Mouse (Mus musculus): ENCODE data around the gene P3h4. TPM values are rescaled to one million over a fixed set of nuclear protein-coding genes. Genes with fewer than 3 reads are reported as not detected.

The P3h4 gene
- total RNA-seq, 2 experiments from 2014 or later, result not detected

- ATAC-seq (replicated peaks; ENCODE audit: poor library complexity, severe bottlenecking), result no peak
These were observed 20.1 kb downstream of the P3h4 start for GRCm38 (mm10) chr11:100394353-100395074.

DNA sequence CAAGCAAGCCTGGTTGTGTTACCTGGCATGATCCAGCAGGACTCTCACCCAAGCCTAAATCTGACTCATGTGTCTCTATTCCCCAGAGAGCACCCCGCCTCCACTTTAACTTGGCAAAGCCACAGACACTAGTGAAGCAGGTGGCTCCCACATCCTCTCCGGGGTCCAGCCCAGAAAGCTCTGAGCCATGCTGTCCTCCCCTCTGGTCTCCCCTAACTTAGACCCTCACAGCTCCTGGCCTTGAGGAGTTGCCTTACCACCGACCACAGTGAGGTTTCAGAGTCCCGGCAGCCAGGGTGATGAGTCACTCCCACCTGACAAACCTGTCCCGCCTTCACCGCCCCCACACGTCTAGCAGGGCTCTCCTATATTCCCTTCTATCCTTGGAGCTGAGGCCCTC lies 20.9 kb downstream of the P3h4 start:
- ATAC-seq (replicated peaks; ENCODE audit: poor library complexity, severe bottlenecking), result no peak

DNA sequence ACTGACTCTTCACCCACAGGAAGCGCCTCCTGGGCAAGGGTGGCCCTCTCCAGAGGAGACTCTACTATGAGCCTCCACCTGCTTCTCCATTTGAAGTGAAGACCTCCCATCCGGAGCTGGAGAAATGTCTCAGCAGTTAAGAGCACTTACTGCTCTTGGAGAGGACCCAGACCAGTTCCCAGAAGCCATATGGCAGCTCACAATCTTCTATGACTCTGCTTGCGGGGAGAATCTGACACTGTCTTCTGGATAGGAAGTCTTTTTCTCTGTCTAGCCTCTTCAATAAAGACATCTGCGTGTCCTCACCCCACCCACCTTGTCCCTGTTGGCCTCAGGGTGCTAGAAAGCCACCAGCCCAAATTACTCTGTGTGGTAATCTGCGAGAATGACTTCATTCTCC lies 21.7 kb downstream of the P3h4 start:
- no peak for ATAC-seq (replicated peaks; ENCODE audit: poor library complexity, severe bottlenecking)

- no peak for ATAC-seq (replicated peaks; ENCODE audit: poor library complexity, severe bottlenecking)
These were observed 22.7 kb downstream of the P3h4 start for GRCm38 (mm10) chr11:100391884-100392345.

- no peak for ATAC-seq (replicated peaks; ENCODE audit: poor library complexity, severe bottlenecking)
These were observed 23.4 kb downstream of the P3h4 start for GRCm38 (mm10) chr11:100391081-100391883.

- ATAC-seq (replicated peaks; ENCODE audit: poor library complexity, severe bottlenecking), result no peak
These were observed 24.6 kb downstream of the P3h4 start for GRCm38 (mm10) chr11:100389931-100390445.

DNA sequence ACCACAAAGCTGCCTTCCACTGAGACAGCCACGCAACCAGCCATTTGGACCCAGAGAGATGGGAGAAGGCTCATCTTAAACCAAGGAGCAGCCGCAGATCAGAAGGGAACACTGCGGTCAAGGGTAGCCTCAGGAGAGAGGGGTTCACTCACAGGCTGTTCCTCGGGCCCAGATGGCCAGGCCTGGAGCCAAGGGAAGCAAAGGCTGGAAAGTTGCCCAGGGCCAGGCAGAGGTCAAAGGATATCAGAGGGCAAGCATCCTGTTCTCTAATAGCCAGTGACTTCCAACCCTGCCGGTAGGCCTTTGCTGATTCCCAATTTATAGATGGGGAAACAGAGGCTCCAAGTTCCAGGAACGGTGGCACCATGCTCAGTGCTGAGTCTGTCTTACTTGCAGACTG lies 26.0 kb downstream of the P3h4 start:
- no peak for ATAC-seq (replicated peaks; ENCODE audit: poor library complexity, severe bottlenecking)

DNA sequence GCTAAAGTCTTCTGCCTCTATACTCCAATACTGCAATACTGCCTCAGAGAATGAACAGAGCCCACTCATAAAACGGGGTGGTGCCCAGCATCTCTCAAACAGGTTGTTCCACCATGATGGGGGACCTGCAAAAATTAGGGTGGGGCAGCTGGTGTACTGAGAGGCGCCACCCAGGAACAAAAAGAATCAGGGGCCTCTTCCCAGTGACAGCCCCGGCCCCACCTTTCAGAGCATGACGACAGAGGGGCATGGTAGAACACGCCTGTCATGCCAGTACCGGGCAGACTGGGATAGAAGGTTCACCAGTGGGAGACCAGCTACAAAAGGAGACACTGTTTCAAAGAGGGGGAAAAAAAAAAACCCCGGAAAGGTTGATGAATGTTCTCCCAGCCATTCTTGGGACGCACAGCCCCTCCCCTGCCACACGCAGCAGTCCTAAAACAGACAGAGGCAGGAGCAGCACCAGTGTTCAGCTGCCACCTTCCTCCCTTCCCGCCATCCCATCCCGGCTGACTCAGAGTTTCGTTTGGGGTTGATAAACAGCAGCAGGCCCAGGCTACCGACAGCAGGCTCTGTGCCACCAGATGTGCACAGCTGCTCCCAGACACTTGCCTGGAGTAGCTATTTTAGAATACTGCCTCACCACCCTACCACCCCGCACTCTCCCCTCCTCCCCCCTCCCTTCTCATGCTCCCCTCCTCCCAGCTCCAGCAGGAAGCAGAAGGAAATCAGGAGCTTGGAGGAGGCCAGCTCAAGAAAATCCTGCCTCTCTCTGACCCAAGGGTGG lies 26.9 kb downstream of the P3h4 start:
- no peak for ATAC-seq (replicated peaks; ENCODE audit: poor library complexity, severe bottlenecking)

DNA sequence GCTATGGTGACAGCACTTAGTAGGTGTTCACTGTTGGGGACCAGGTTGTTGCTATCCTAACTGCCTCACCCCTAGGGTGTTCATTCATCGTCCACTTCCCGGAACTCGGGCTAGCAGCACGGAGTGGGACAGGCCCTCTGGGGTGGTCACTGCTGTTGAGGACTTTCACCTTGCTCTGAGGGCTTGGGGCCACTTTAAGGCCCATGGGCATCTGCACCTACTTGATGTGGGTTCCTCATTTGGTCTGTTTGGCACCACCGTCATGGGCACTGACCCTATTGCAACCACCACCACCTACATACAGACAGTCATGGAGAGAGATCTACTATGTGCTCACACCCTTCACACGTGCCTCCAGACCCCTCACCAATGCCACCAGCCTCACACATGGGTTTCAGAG lies 27.5 kb downstream of the P3h4 start:
- ATAC-seq (replicated peaks; ENCODE audit: poor library complexity, severe bottlenecking), result no peak

- no peak for ATAC-seq (replicated peaks; ENCODE audit: poor library complexity, severe bottlenecking)
These were observed 28.1 kb downstream of the P3h4 start for GRCm38 (mm10) chr11:100386586-100386985.

- no peak for ATAC-seq (replicated peaks; ENCODE audit: poor library complexity, severe bottlenecking)
These were observed 29.6 kb downstream of the P3h4 start for GRCm38 (mm10) chr11:100385016-100385415.

- ATAC-seq (replicated peaks; ENCODE audit: poor library complexity, severe bottlenecking), result no peak
These were observed 32.0 kb downstream of the P3h4 start for GRCm38 (mm10) chr11:100382682-100383081.

- no peak for ATAC-seq (replicated peaks; ENCODE audit: poor library complexity, severe bottlenecking)
These were observed 35.3 kb downstream of the P3h4 start for GRCm38 (mm10) chr11:100379311-100379710.

- ATAC-seq (replicated peaks; ENCODE audit: poor library complexity, severe bottlenecking), result peak; percentile 68
These were observed 36.2 kb downstream of the P3h4 start for GRCm38 (mm10) chr11:100378446-100378845.

DNA sequence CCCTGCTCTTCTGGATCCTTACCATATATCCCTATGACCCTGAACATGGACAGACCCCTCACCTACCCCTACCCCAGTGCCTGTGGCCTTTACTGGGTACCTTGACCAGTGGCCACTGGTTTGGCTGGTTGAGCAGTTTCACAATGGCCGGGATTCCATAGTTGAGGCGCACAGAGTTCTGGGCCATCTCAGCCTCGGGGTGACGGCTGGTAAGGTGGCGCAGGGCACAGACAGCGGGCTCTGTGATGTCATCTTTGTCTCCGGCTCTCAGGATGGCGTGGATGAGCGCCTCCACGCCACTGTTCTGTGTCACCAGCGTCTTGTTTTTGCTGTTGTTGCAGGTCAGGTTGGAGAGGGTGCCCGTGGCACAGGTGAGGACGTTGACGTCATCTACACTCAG lies 36.6 kb downstream of the P3h4 start:
- no peak for ATAC-seq (replicated peaks; ENCODE audit: poor library complexity, severe bottlenecking)

GRCm38 (mm10) chr11:100376746-100377389 lies 37.8 kb downstream of the P3h4 start:
- no peak for ATAC-seq (replicated peaks; ENCODE audit: poor library complexity, severe bottlenecking)

DNA sequence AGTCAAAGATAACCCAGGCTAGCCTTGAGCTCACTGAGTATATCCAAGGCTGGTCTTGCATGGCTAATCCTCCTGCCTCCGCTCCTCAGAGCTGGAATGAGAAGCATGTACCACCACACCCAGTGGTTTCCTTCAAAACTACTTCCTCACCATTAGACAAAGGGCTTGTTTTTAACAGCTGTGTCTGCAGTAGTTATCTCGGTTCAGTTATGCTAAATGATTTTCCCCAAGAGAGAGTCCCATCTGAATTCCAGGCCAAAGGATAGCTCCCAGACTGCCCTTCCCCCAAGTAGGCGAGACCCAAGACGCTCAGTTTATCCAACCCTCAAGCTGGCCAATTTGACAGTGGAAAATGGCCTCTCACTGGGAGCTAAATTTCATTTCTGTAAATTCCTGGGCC lies 38.6 kb downstream of the P3h4 start:
- ATAC-seq (replicated peaks; ENCODE audit: poor library complexity, severe bottlenecking), result no peak

DNA sequence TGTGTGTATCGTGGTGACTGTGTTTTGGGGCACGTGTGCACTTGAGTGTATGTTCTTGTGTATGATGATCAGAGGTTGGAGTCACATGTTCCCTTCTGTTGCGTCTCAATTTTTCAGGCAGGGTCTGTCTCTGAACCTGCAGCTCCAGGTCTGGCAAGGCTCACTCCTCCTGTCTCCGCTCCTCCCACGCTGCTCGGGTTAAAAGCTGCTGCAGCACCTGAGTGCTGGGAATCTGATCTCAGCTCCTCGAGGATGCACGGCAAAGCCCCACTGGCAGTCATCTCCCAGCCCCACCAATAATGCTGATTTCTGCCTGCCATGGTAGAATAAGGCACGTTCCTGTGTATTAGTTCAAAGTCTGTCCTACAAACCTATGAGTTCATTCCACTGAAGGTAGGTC lies 39.5 kb downstream of the P3h4 start:
- no peak for ATAC-seq (replicated peaks; ENCODE audit: poor library complexity, severe bottlenecking)

DNA sequence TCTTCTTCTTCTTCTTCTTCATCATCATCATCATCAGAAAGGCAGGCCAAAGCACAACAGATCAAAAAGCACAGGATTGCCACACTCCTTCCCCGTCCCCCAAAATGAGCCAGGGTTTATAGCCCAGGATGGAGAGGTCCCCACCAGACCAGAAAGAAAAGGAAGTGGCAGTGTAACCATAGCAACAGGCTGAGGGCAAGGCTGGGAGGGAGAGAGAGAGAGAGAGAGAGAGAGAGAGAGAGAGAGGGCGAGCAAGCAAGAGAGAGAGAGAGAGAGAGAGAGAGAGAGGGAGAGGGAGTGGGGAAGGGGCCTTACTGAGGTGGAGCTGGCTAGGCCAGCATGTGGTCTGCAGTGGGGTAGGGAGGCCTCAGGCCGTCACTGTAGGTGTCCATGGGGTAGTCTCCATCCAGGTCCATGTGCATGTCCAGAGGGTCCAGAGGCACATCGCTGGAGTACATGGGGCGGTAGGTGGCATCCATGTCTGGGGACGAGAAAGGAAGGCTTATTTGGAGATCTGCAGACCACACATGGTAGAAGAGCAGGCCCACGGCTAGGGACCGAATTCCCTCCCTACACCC lies 42.6 kb downstream of the P3h4 start:
- ATAC-seq (replicated peaks; ENCODE audit: poor library complexity, severe bottlenecking), result peak; percentile 79

- ATAC-seq (replicated peaks; ENCODE audit: poor library complexity, severe bottlenecking), result 0 out of 2 replicates have a peak, but pooled peaks have one; percentile 34
These were observed 44.8 kb downstream of the P3h4 start for GRCm38 (mm10) chr11:100369822-100370221.

Data from granulocyte monocyte progenitor cell, adult 5-6 weeks (primary cell).